Mouse (Mus musculus) liver, embryonic 12.5 days (tissue): ENCODE data around the gene Tas2r110. TPM values are rescaled to one million over a fixed set of nuclear protein-coding genes. Genes with fewer than 3 reads are reported as not detected.

Experiments used
- ATAC-seq: fragments of 200-750 bp; cut with Nextera tagmentation; 2 replicates; pipeline ENCODE4 v1.8.0; 2017; ENCODE audit warnings: moderate number of reproducible peaks, mild to moderate bottlenecking, moderate library complexity
- H3K27ac ChIP-seq: fragments of 300-500 bp; sonication (generic); 2 replicates; pipeline ENCODE4 v1.5.1; 2016; ENCODE audit warnings: mild to moderate bottlenecking
- H3K27me3 ChIP-seq: fragments of 300-500 bp; sonication (generic); replicated peaks from 2 replicates; pipeline ENCODE4 v1.6.1; 2016; ENCODE audit warnings: mild to moderate bottlenecking, moderate library complexity
- H3K36me3 ChIP-seq: fragments of 300-500 bp; sonication (generic); 2 replicates; pipeline ENCODE4 v1.6.1; 2016; ENCODE audit warnings: mild to moderate bottlenecking, moderate library complexity
- H3K4me1 ChIP-seq: fragments of 300-500 bp; sonication (generic); 2 replicates; pipeline ENCODE4 v1.6.1; 2016
- H3K4me2 ChIP-seq: fragments of 300-500 bp; sonication (generic); 2 replicates; pipeline ENCODE4 v1.6.1; 2016; ENCODE audit warnings: mild to moderate bottlenecking, moderate library complexity
- H3K4me3 ChIP-seq: fragments of 300-500 bp; sonication (generic); 2 replicates; pipeline ENCODE4 v1.5.1; 2016; ENCODE audit warnings: mild to moderate bottlenecking, moderate library complexity
- H3K9ac ChIP-seq: fragments of 300-500 bp; sonication (generic); 2 replicates; pipeline ENCODE4 v1.6.1; 2016; ENCODE audit warnings: mild to moderate bottlenecking, moderate library complexity
- H3K9me3 ChIP-seq: fragments of 300-500 bp; sonication (generic); replicated peaks from 2 replicates; pipeline ENCODE4 v1.6.1; 2016; ENCODE audit warnings: mild to moderate bottlenecking, moderate library complexity
- WGBS: fragments of 180-500 bp; shearing (Covaris S2); methylation state at CpG from one replicate; pipeline ENCODE4 v1.1.7; 2016; ENCODE audit not compliant: insufficient replicate concordance; 5-methylcytosine and 5-hydroxymethylcytosine counted together
- polyA plus RNA-seq: library from polyadenylated mRNA; unstranded; fragments of >200 nt; fragmentation: Nextera tagmentation; extraction: Ambion mirVana; gene quantifications from 2 replicates; pipeline ENCODE4 v1.2.1, GENCODE M21; 2016

The Tas2r110 gene
- polyA plus RNA-seq, result not detected in 2 replicates

- no peak within 1 kb of the TSS for H3K4me3 ChIP-seq
- H3K4me1 ChIP-seq, result no peaks in the 10 kb centered on the region
- no peaks in the 10 kb centered on the region for H3K27me3 ChIP-seq
- no peak for ATAC-seq
- no peak within 1 kb of the TSS for H3K9ac ChIP-seq
- no peaks in the 10 kb centered on the region for H3K36me3 ChIP-seq
- H3K27ac ChIP-seq, result no peak within 1 kb of the TSS
- no peak within 1 kb of the TSS for H3K4me2 ChIP-seq
- no peaks in the 10 kb centered on the region for H3K9me3 ChIP-seq
Measured at GRCm38 (mm10) chr6:132867708-132868107, at the start of gene Tas2r110. Tas2r110 (plus strand) TSS chr6:132868008.

- Histone ChIP-seq H3K27me3 (no peaks in the 10 kb centered on the region), H3K9ac (no peak within 1 kb of the TSS), H3K4me1 (no peaks in the 10 kb centered on the region), H3K36me3 (no peaks in the 10 kb centered on the region), H3K9me3 (no peaks in the 10 kb centered on the region; the same call in 1 of the 2 replicates), H3K4me2 (no peak within 1 kb of the TSS), H3K27ac (no peak within 1 kb of the TSS), H3K4me3 (no peak within 1 kb of the TSS)
- WGBS, result 62% methylated on average over 1 of the region's 1 CpGs
- no peak for ATAC-seq
Measured at GRCm38 (mm10) chr6:132846842-132847241, 21.0 kb upstream of the Tas2r110 start, which contains the start of gene Tas2r123. Tas2r123 (plus strand) TSS chr6:132847142.

DNA sequence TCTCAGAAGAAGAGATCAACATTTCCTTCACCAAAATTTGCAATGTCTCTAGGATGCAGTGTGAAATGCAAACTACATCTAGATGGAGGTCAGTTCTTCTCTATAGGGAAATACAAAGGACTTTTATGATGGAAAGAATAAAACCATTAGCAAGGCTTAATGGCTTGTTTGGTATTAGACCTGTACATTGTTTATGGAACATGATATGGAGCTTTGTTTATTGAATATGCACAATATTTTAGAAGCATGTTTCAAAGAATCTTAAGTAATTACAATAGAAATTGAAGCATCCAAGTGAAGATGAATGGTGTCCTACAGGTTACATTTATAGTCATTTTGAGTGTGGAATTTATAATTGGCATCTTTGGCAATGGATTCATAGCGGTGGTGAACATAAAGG is 12.7 kb upstream of the Tas2r110 start, which contains the start of gene Tas2r116:
Tas2r116 (plus strand) TSS at position 301 of the 400 bp plus-strand sequence.
- Histone ChIP-seq H3K27me3 (no peaks in the 10 kb centered on the region), H3K9me3 (no peaks in the 10 kb centered on the region), H3K4me1 (no peaks in the 10 kb centered on the region), H3K36me3 (no peaks in the 10 kb centered on the region), H3K4me3 (no peak within 1 kb of the TSS), H3K4me2 (no peak within 1 kb of the TSS), H3K27ac (no peak within 1 kb of the TSS), H3K9ac (no peak within 1 kb of the TSS)
- ATAC-seq, result no peak
- 57% methylated on average over 1 of the region's 1 CpGs for WGBS

- no peak for ATAC-seq
- Histone ChIP-seq H3K27me3 (no peaks in the 10 kb centered on the region), H3K4me1 (no peaks in the 10 kb centered on the region), H3K4me2 (no peak within 1 kb of the TSS), H3K9me3 (no peaks in the 10 kb centered on the region), H3K4me3 (no peak within 1 kb of the TSS), H3K36me3 (no peaks in the 10 kb centered on the region), H3K27ac (no peak within 1 kb of the TSS), H3K9ac (no peak within 1 kb of the TSS)
- 58% methylated on average over 1 of the region's 1 CpGs for WGBS
Measured at GRCm38 (mm10) chr6:132892711-132893110, 24.9 kb downstream of the Tas2r110 start, which contains the start of gene Tas2r113. Tas2r113 (plus strand) TSS chr6:132893011.

GRCm38 (mm10) chr6:132909351-132909750 is 41.5 kb downstream of the Tas2r110 start, which contains the start of gene Tas2r125:
Tas2r125 (plus strand) TSS chr6:132909651.
- Histone ChIP-seq H3K4me1 (no peaks in the 10 kb centered on the region), H3K9me3 (no peaks in the 10 kb centered on the region), H3K4me3 (no peak within 1 kb of the TSS), H3K27ac (no peak within 1 kb of the TSS), H3K36me3 (no peaks in the 10 kb centered on the region), H3K9ac (no peak within 1 kb of the TSS), H3K4me2 (no peak within 1 kb of the TSS), H3K27me3 (no peaks in the 10 kb centered on the region)
- no peak for ATAC-seq
- 67% methylated on average over 3 of the region's 3 CpGs for WGBS

Other genes starting within 250 kb of the Tas2r110 start
- not detected in 2 replicates for gene A630073D07Rik, start 216.5 kb upstream of the Tas2r110 start, polyA plus RNA-seq
- gene Tas2r120, start 211.1 kb upstream of the Tas2r110 start, polyA plus RNA-seq, result not detected in 2 replicates
- not detected in 2 replicates for gene Tas2r121, start 167.0 kb upstream of the Tas2r110 start, polyA plus RNA-seq
- not detected in 2 replicates for gene Tas2r122, start 156.1 kb upstream of the Tas2r110 start, polyA plus RNA-seq
- gene Tas2r115, start 130.0 kb upstream of the Tas2r110 start, polyA plus RNA-seq, result not detected in 2 replicates
- not detected in 2 replicates for gene Tas2r124, start 113.3 kb upstream of the Tas2r110 start, polyA plus RNA-seq
- gene Tas2r102, start 105.9 kb upstream of the Tas2r110 start, polyA plus RNA-seq, result not detected in 2 replicates
- gene Tas2r136, start 89.8 kb upstream of the Tas2r110 start, polyA plus RNA-seq, result not detected in 2 replicates
- gene Tas2r117, start 65.2 kb upstream of the Tas2r110 start, polyA plus RNA-seq, result not detected in 2 replicates
- not detected in 2 replicates for gene Tas2r123, start 20.9 kb upstream of the Tas2r110 start, polyA plus RNA-seq
- not detected in 2 replicates for gene Tas2r116, start 12.6 kb upstream of the Tas2r110 start, polyA plus RNA-seq
- gene Tas2r113, start 25.0 kb downstream of the Tas2r110 start, polyA plus RNA-seq, result not detected in 2 replicates
- not detected in 2 replicates for gene Tas2r125, start 41.6 kb downstream of the Tas2r110 start, polyA plus RNA-seq
- not detected in 2 replicates for gene Tas2r129, start 83.1 kb downstream of the Tas2r110 start, polyA plus RNA-seq
- not detected in 2 replicates for gene Tas2r131, start 89.9 kb downstream of the Tas2r110 start, polyA plus RNA-seq
- not detected in 2 replicates for gene Tas2r109, start 113.0 kb downstream of the Tas2r110 start, polyA plus RNA-seq
- not detected in 2 replicates for gene Tas2r103, start 169.1 kb downstream of the Tas2r110 start, polyA plus RNA-seq
- not detected in 2 replicates for gene Tas2r140, start 187.8 kb downstream of the Tas2r110 start, polyA plus RNA-seq
- gene Smim10l1, start 236.9 kb downstream of the Tas2r110 start, polyA plus RNA-seq, result 34.3 and 35.3 TPM in 2 replicates